Mouse (Mus musculus) intestine, postnatal 0 days (tissue): ENCODE results near the gene Nmral1. TPM values are rescaled to one million over a fixed set of nuclear protein-coding genes. Genes with fewer than 3 reads are reported as not detected.

ENCODE experiments used
- ATAC-seq: fragments of 200-750 bp; cut with Nextera tagmentation; 2 replicates; pipeline ENCODE4 v1.8.0; 2017; ENCODE audit warnings: mild to moderate bottlenecking, moderate TSS enrichment, moderate library complexity
- H3K27ac ChIP-seq: fragments of 300-500 bp; sonication (generic); 2 replicates; pipeline ENCODE4 v1.5.1; 2014; ENCODE audit warnings: mild to moderate bottlenecking, low read depth, low read length, moderate library complexity
- H3K27me3 ChIP-seq: fragments of 300-500 bp; sonication (generic); replicated peaks from 2 replicates; pipeline ENCODE4 v1.6.1; 2014; ENCODE audit warnings: low read length, mixed read lengths; ENCODE audit not compliant: control insufficient read depth, insufficient read depth
- H3K36me3 ChIP-seq: fragments of 300-500 bp; sonication (generic); 2 replicates; pipeline ENCODE4 v1.6.1; 2014; ENCODE audit warnings: mild to moderate bottlenecking, moderate library complexity; ENCODE audit not compliant: control insufficient read depth, insufficient read depth
- H3K4me1 ChIP-seq: fragments of 300-500 bp; sonication (generic); replicated peaks from 2 replicates; pipeline ENCODE4 v1.6.1; 2014; ENCODE audit warnings: antibody characterized with exemption, low read length, mixed read lengths; ENCODE audit not compliant: control insufficient read depth, insufficient read depth
- H3K4me2 ChIP-seq: fragments of 300-500 bp; sonication (generic); replicated peaks from 2 replicates; pipeline ENCODE4 v1.6.1; 2014; ENCODE audit warnings: low read depth, mild to moderate bottlenecking, moderate library complexity
- H3K4me3 ChIP-seq: fragments of 300-500 bp; sonication (generic); 2 replicates; pipeline ENCODE4 v1.5.1; 2014; ENCODE audit warnings: low read depth, low read length
- H3K9ac ChIP-seq: fragments of 300-500 bp; sonication (generic); 2 replicates; pipeline ENCODE4 v1.6.1; 2014; ENCODE audit warnings: mild to moderate bottlenecking, low read depth, low read length
- H3K9me3 ChIP-seq: fragments of 300-500 bp; sonication (generic); 2 replicates; pipeline ENCODE4 v1.6.1; 2016; ENCODE audit warnings: mixed run types; ENCODE audit not compliant: control insufficient read depth
- CTCF ChIP-seq: sonication (generic); IDR thresholded peaks from 2 replicates; pipeline ENCODE4 v1.5.1; 2016; ENCODE audit warnings: low read depth, mild to moderate bottlenecking, control low read depth, antibody characterized with exemption, moderate library complexity
- WGBS: fragments of 180-500 bp; shearing (Covaris S2); extraction: QIAGEN DNeasy Blood & Tissue Kit; methylation state at CpG from one replicate; pipeline ENCODE4 v1.1.7; 2014; 5-methylcytosine and 5-hydroxymethylcytosine counted together
- polyA plus RNA-seq: library from polyadenylated mRNA; unstranded; fragments of >200 nt; fragmentation: Nextera tagmentation; extraction: Ambion mirVana; gene quantifications from 2 replicates; pipeline ENCODE4 v1.2.1, GENCODE M21; 2015

The Nmral1 gene
- polyA plus RNA-seq, 1 experiment from 2014 or later, result 11.6 TPM

DNA sequence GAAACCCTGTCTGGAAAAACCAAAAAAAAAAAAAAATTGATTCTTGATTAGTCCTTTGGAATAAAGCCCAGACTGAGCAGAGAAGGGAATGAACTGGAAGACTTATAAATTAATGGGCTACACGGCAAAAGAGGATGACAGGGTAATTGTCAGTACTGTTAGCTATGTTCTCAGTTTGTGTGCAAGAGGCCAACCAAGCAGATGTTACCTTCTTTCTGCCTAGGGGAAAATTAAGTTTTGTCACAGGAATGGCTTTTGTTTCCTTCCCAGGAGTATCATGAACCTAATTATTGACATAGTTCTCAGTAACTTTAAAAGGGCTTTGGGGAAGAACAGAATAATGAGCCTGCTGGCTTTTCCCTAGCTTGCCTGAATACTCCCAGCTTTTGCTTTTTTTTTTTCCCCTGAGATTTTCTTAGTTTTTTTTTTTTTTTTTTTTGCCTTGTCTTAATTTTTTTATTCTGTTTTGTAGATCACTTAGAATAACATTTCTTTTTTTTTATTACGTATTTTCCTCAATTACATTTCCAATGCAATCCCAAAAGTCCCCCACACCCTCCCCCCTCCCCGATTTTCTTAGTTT, 11.7 kb upstream of the Nmral1 start:
- WGBS, result 80% methylated on average over 3 of the region's 3 CpGs

DNA sequence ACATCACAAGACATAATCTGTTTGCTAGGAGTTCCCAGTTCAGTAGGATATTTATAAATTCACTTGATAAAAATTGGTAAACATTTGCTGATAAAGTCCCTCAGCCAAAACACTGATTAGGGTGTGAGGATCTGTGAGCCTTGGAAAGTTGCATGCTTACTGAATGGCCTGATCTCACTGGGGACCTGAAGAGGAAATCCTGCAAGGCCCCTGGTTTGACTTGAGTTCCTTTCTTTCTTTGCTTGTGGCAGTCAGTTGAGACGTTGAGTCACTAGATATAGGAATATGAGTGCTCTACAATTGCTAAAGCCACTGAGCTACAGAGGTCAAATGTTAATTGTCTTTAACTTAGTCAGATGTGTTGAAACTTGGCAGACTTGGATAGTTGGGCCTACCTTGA, 8.8 kb upstream of the Nmral1 start:
- no peaks in the 10 kb centered on the region for H3K27me3 ChIP-seq
- H3K9ac ChIP-seq, result no peak overlapping the region
- no peak overlapping the region for H3K4me2 ChIP-seq
- no peaks in the 10 kb centered on the region for H3K9me3 ChIP-seq
- H3K4me1 ChIP-seq, result no peaks in the 10 kb centered on the region
- no peak for ATAC-seq
- 14% methylated on average over 1 of the region's 1 CpGs for WGBS
- H3K27ac ChIP-seq, result no peak overlapping the region
- no peak for TF ChIP-seq CTCF
- no peaks in the 10 kb centered on the region for H3K36me3 ChIP-seq
- H3K4me3 ChIP-seq, result no peak overlapping the region

More for the DNA sequence above, 11.7 kb upstream of the Nmral1 start:
- Histone ChIP-seq H3K27ac (no peak overlapping the region), H3K9ac (no peak overlapping the region), H3K4me3 (no peak overlapping the region), H3K4me1 (no peaks in the 10 kb centered on the region), H3K36me3 (no peaks in the 10 kb centered on the region), H3K9me3 (no peaks in the 10 kb centered on the region), H3K27me3 (no peaks in the 10 kb centered on the region), H3K4me2 (no peak overlapping the region)
- no peak for TF ChIP-seq CTCF
- no peak for ATAC-seq

DNA sequence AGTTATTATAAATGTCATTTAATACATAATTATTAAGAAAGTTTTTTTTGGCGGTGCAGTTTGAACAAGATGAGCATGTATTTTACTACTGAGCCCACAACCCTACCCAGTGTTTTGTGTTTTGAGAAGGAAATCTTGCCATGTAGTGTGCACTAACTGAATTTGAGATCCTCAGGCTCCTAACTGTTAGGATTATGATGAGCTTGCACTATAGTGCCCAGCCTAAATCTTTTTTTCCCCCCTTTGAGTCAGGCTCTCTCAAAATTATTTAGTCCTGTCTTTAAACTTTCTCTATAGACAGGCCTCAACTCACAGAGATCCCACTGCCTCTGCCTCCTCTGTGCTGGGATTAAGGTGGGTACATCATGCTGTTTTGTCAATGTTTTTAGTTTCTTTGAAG, 8.4 kb upstream of the Nmral1 start:
- Histone ChIP-seq H3K4me2 (0 out of 2 replicates have a peak overlapping the region, but pooled peaks have one; percentile 18), H3K27me3 (no peaks in the 10 kb centered on the region), H3K36me3 (no peaks in the 10 kb centered on the region), H3K9ac (no peak overlapping the region), H3K27ac (no peak overlapping the region), H3K4me1 (no peaks in the 10 kb centered on the region), H3K4me3 (no peak overlapping the region), H3K9me3 (no peaks in the 10 kb centered on the region)
- no peak for ATAC-seq
- TF ChIP-seq CTCF, result no peak
- WGBS, result 93% methylated on average over 1 of the region's 1 CpGs

DNA sequence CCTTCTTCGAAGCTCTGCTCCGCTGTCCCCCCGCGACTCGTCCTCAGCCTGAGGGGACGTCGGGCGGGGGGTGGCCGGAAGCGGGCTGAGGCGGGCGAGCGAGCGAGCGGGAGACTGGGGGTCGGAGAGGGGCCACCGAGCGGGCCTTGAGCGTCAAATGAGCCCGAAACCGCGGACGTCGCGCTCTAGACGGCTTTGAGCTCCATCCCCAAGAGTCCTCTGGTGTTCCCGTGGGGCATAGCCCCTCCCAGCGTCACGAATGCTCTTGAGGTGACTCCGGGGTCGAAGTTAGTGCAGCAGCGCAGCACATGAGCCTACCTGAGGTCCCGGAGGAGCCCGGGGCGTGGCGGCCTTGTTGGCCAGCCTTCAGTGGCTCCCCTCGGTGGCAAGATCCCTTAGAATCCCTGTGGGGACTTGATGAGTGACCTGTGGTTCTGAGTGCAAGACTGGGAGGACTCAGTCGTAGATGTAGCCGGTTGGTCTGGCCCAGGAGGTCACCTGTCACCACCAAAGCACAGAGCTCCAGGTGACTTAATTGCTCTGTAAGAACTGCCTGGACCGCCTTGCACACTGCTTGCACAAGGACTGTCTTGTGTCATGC, 7.5 kb upstream of the Nmral1 start:
- peak; percentile 79 for ATAC-seq
- under 1% methylated on average over 40 of the region's 40 CpGs for WGBS
- TF ChIP-seq CTCF, result no peak
- Histone ChIP-seq H3K4me2 (peak overlapping the region; percentile 86), H3K4me1 (no peaks in the 10 kb centered on the region), H3K9ac (peak overlapping the region; percentile 88), H3K27me3 (no peaks in the 10 kb centered on the region), H3K27ac (peak overlapping the region; percentile 84), H3K4me3 (peak overlapping the region; percentile 95), H3K36me3 (no peaks in the 10 kb centered on the region), H3K9me3 (no peaks in the 10 kb centered on the region)

DNA sequence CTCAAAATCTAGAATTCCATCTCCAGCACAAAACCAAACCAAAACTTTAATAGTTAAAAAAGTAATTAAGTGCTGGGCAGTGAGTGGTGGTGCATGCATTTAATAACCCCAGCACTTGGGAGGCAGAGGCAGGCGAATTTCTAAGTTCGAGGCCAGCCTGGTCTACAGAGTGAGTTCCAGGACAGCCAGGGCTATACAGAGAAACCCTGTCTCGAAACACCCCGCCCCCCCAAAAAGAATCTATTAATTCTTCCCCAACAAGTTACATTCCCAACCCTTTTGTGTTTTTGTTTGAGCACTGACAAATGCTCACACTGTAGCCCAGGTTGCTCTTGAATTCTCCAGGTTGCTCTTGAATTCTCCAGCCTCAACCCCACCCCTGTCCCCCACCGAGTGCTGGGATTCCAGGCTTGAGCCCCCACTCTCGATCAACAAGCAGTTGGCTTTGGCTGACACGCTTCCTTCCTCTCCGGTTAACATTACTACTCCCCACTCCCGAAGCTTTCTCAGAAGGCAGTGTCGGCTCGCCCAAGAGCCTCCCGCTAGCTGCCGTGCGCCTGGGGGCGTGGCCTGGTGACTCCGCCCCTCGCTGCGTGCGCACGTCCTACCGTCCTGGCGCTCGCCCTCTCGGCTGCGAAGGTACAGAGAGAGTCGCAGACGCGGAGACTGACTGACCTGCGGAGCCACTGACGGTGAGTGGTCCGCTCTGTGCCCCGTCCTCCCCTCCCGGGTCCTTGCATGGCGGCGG, 6.8 kb upstream of the Nmral1 start, which contains the start of gene Hmox2:
Gene Hmox2 (plus strand): TSS at position 582 of the 748 bp plus-strand sequence.
- peak; percentile 93 for ATAC-seq
- no peak for TF ChIP-seq CTCF
- peak within 1 kb of the TSS; percentile 95 for H3K4me3 ChIP-seq

DNA sequence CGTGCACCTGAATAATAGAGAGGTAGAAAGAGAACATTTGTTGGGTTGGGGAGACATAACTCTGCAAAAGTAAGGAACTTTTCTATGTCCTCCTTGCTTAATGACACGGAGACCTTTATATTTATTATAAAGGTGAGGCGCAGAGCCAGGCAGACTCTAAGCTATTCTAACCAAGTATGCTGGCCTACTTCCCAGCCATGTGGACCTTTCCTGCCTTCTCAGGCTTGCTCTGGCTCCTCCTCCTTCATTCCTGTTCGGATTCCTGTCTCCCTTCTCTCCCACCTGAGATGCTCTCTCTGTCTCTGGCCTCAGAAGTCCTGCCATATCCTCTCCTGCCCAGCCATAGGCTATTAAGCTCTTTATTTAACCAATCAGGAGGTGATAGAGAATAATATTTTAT, 6.1 kb upstream of the Nmral1 start:
- Histone ChIP-seq H3K9ac (no peak overlapping the region), H3K27ac (no peak overlapping the region), H3K27me3 (no peaks in the 10 kb centered on the region), H3K4me3 (no peak overlapping the region), H3K36me3 (no peaks in the 10 kb centered on the region), H3K4me1 (no peaks in the 10 kb centered on the region), H3K4me2 (no peak overlapping the region), H3K9me3 (no peaks in the 10 kb centered on the region)
- no peak for ATAC-seq
- 77% methylated on average over 4 of the region's 4 CpGs for WGBS
- no peak for TF ChIP-seq CTCF

More for the DNA sequence above, 6.8 kb upstream of the Nmral1 start, which contains the start of gene Hmox2:
- H3K36me3 ChIP-seq, result no peaks in the 10 kb centered on the region
- no peaks in the 10 kb centered on the region for H3K9me3 ChIP-seq
- WGBS, result 5% methylated on average over 35 of the region's 35 CpGs
- peak within 1 kb of the TSS; percentile 86 for H3K4me2 ChIP-seq
- H3K9ac ChIP-seq, result peak within 1 kb of the TSS; percentile 88
- peak within 1 kb of the TSS; percentile 84 for H3K27ac ChIP-seq
- no peaks in the 10 kb centered on the region for H3K27me3 ChIP-seq
- H3K4me1 ChIP-seq, result no peaks in the 10 kb centered on the region
